Mouse (Mus musculus): ENCODE measurements around the gene 4930524N10Rik. TPM values are rescaled to one million over a fixed set of nuclear protein-coding genes. Genes with fewer than 3 reads are reported as not detected.

Gene 4930524N10Rik
- not detected in 2 replicates for polyA plus RNA-seq (2011; ENCODE audit: insufficient read length, low read depth, missing spikeins)

DNA sequence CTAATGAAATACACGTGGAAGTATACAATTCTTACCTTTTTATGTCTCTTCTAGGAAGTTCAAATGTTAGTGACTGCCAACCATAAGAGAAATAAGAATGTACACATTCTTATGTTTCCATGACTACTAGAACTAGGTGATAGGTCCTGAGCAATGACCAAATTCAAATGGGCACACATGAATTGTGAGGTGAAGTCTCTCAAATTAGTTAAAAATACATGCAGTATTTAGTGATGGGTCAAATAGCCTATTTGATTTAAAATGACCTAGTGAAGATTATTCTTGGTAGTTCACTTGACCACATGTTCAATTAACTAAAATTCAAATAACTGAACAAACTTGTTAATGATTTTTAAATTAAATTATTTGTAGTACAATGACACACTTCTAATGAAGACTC is at the start of gene 4930524N10Rik:
Gene 4930524N10Rik (minus strand): TSS at position 101 of the 400 bp plus-strand sequence.
- Histone ChIP-seq H3K4me3 (ENCODE audit: insufficient read depth, low read length) (no peak within 1 kb of the TSS), H3K4me1 (ENCODE audit: control insufficient read depth, insufficient read depth, low read length) (no peaks in the 10 kb centered on the region), H3K27ac (ENCODE audit: insufficient read depth, low read length) (no peak within 1 kb of the TSS)
- TF ChIP-seq POLR2A (IDR thresholded peaks at IDR 0.05; ENCODE audit: low read depth, low read length) (no peak), CTCF (IDR thresholded peaks at IDR 0.05; ENCODE audit: borderline replicate concordance, insufficient read depth, low read length) (no peak)

GRCm38 (mm10) chrX:154350042-154350441 is 6.8 kb upstream of the 4930524N10Rik start:
- Histone ChIP-seq H3K27ac (ENCODE audit: insufficient read depth, low read length) (no peak overlapping the region), H3K4me3 (ENCODE audit: insufficient read depth, low read length) (no peak overlapping the region), H3K4me1 (ENCODE audit: control insufficient read depth, insufficient read depth, low read length) (no peaks in the 10 kb centered on the region)
- TF ChIP-seq CTCF (IDR thresholded peaks at IDR 0.05; ENCODE audit: borderline replicate concordance, insufficient read depth, low read length), result no peak
- no peak for TF ChIP-seq POLR2A (IDR thresholded peaks at IDR 0.05; ENCODE audit: low read depth, low read length)

DNA sequence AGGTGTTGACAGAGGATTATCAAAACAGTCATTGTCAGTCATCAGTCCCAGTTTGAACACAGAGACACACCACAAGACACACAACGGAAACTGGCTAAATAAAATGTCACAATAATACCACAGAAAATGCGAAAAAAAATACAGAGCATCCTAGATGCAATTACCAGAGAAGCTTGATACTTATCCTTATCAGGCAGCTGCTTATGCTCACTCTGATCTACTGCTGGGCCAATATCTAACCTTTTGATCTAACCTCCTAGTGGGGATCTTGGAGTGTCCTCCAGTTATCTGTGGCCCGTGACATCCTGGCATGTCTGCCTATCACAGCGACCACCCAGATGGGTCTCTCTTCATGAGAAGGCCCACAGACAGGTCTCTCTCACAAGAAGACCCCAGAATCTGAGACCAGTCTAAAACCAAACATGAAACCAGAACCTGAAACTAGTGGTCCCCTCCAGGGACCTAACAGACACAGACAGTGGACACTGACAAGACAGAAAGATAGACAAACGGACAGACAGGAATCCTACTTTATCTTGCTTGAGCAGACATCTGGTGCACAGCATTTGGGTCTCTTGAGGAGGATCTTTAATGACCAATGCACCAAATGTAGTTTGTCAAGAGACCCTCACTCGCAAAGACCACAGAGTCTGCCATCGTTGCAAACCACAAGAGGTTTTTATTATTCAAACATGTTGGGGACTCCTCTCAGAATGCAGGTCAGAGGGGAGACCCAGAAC is 6.3 kb upstream of the 4930524N10Rik start:
- Histone ChIP-seq H3K4me1 (ENCODE audit: control insufficient read depth, insufficient read depth, low read length) (no peaks in the 10 kb centered on the region), H3K4me3 (ENCODE audit: insufficient read depth, low read length) (no peak overlapping the region), H3K27ac (ENCODE audit: insufficient read depth, low read length) (no peak overlapping the region)
- TF ChIP-seq POLR2A (IDR thresholded peaks at IDR 0.05; ENCODE audit: low read depth, low read length) (no peak), CTCF (IDR thresholded peaks at IDR 0.05; ENCODE audit: borderline replicate concordance, insufficient read depth, low read length) (no peak)

DNA sequence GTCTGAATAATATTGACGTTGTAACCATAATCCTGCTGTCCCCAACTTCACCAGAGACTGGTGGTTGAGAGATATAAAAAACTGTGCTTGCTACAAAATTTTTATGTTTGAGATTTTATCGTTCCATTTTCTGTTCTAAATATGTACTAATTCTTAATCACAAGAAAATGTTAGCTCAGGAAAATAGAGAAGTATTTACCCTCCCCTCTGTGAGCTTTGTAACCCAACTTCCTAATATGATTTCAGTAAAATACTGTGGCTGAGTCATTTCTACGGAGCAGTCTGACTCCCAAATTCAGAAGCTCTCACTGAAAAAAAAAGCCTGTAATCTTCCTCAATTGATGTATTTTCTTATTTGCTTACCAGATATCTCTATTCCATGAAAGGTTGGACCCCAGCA is 4.7 kb upstream of the 4930524N10Rik start:
- no peak overlapping the region for H3K4me3 ChIP-seq (ENCODE audit: insufficient read depth, low read length)
- H3K27ac ChIP-seq (ENCODE audit: insufficient read depth, low read length), result no peak overlapping the region
- TF ChIP-seq POLR2A (IDR thresholded peaks at IDR 0.05; ENCODE audit: low read depth, low read length), result no peak
- no peak for TF ChIP-seq CTCF (IDR thresholded peaks at IDR 0.05; ENCODE audit: borderline replicate concordance, insufficient read depth, low read length)
- H3K4me1 ChIP-seq (ENCODE audit: control insufficient read depth, insufficient read depth, low read length), result no peaks in the 10 kb centered on the region

Other genes with a start within 250 kb of the 4930524N10Rik start
- gene Gm15140, start 222.7 kb downstream of the 4930524N10Rik start, polyA plus RNA-seq (2011; ENCODE audit: insufficient read length, low read depth, missing spikeins), result not detected in 2 replicates
- not detected in 2 replicates for gene Samt4, start 138.6 kb upstream of the 4930524N10Rik start, polyA plus RNA-seq (2011; ENCODE audit: insufficient read length, low read depth, missing spikeins)
- gene Samt2, start 236.0 kb upstream of the 4930524N10Rik start, polyA plus RNA-seq (2011; ENCODE audit: insufficient read length, low read depth, missing spikeins), result not detected in 2 replicates